Mouse (Mus musculus) ES-Bruce4 (cell line): ENCODE measurements around the gene Grm4.

ENCODE experiments used
- CTCF ChIP-seq: IDR thresholded peaks from one replicate; pipeline ENCODE4 v1.8.1; 2011; ENCODE audit warnings: low read depth, low read length
- EP300 ChIP-seq: IDR thresholded peaks from 2 replicates; pipeline ENCODE4 v1.6.1; 2011; ENCODE audit warnings: low read depth, low read length; ENCODE audit not compliant: insufficient read depth
- POLR2A ChIP-seq: IDR thresholded peaks from one replicate; pipeline ENCODE4 v1.8.1; 2011; ENCODE audit warnings: low read length; ENCODE audit not compliant: insufficient read depth

GRCm38 (mm10) chr17:27392918-27393317, 128.3 kb downstream of the Grm4 start:
- TF ChIP-seq CTCF (no peak), EP300 (no peak), POLR2A (no peak)
